Mouse (Mus musculus) cerebellum, adult 2 months (tissue): Measurements from ENCODE around the gene Ctcf. TPM values are rescaled to one million over a fixed set of nuclear protein-coding genes. Genes with fewer than 3 reads are reported as not detected.

Source experiments
- DNase-seq, 2 experiments: peaks; one replicate each; pipeline ENCODE4 v3.0.0; 2021
- H3K27ac ChIP-seq: fragments of 200-500 bp; 2 replicates; pipeline ENCODE4 v1.5.1; 2012; ENCODE audit warnings: low read length, control low read depth, inconsistent platforms; ENCODE audit not compliant: insufficient read depth
- H3K27me3 ChIP-seq: fragments of 200-500 bp; 2 replicates; pipeline ENCODE4 v1.6.1; 2012; ENCODE audit warnings: inconsistent platforms, mild to moderate bottlenecking, low read length, moderate library complexity; ENCODE audit not compliant: control insufficient read depth, insufficient read depth
- H3K4me1 ChIP-seq: fragments of 200-500 bp; 2 replicates; pipeline ENCODE4 v1.6.1; 2011; ENCODE audit warnings: low read length; ENCODE audit not compliant: control insufficient read depth, insufficient read depth
- H3K4me3 ChIP-seq: fragments of 200-500 bp; replicated peaks from 2 replicates; pipeline ENCODE3; 2011; ENCODE audit warnings: mild to moderate bottlenecking, low read depth, low read length, control low read depth; ENCODE audit not compliant: insufficient read depth
- CTCF ChIP-seq: fragments of 200-500 bp; IDR thresholded peaks from 2 replicates; pipeline ENCODE4 v1.5.1; 2011; ENCODE audit warnings: low read depth, mild to moderate bottlenecking, control low read depth, low read length, moderate library complexity, borderline replicate concordance; ENCODE audit not compliant: insufficient read depth
- POLR2A ChIP-seq: fragments of 200-500 bp; IDR thresholded peaks from 2 replicates; pipeline ENCODE4 v1.6.1; 2011; ENCODE audit warnings: low read length, control low read depth, borderline replicate concordance; ENCODE audit not compliant: insufficient read depth
- WGBS: fragments of 180-500 bp; shearing (Covaris S2); methylation state at CpG from one replicate; pipeline ENCODE4 v1.1.7; 2018; 5-methylcytosine and 5-hydroxymethylcytosine counted together
- polyA plus RNA-seq: library from polyadenylated mRNA; depleted of rRNA; stranded (reverse); fragments of >200 nt; gene quantifications from 2 replicates; pipeline ENCODE4 v1.2.3, GENCODE M21; 2012; rRNA removed

The Ctcf gene
- polyA plus RNA-seq, 1 experiment = 41.6 TPM

DNA sequence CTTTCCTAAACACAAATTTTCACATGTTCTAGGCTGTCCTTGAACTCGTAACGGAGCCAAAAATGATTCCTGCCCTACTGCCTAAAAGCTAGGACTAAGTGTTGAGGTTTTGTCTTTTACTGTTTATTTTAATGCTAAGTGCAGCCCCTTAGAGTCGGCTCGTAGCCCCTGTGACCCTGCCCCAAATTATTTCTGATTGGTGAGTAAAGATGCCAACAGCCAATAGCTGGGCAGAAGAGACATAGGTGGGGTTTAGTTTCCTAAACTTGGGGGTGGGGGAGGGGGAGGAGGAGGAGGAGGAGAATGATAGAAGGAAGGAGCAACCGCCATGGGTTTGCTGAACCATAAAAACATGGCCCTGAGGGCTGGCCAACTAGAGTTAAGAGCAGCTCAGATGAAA lies 89.4 kb downstream of the Ctcf start:
- Histone ChIP-seq H3K27me3 (no peaks in the 10 kb centered on the region), H3K4me3 (no peak overlapping the region), H3K27ac (no peak overlapping the region), H3K4me1 (no peaks in the 10 kb centered on the region)
- no peak for DNase-seq
- WGBS = 86% methylated on average over 5 of the region's 5 CpGs
- TF ChIP-seq CTCF (no peak), POLR2A (no peak)

DNA sequence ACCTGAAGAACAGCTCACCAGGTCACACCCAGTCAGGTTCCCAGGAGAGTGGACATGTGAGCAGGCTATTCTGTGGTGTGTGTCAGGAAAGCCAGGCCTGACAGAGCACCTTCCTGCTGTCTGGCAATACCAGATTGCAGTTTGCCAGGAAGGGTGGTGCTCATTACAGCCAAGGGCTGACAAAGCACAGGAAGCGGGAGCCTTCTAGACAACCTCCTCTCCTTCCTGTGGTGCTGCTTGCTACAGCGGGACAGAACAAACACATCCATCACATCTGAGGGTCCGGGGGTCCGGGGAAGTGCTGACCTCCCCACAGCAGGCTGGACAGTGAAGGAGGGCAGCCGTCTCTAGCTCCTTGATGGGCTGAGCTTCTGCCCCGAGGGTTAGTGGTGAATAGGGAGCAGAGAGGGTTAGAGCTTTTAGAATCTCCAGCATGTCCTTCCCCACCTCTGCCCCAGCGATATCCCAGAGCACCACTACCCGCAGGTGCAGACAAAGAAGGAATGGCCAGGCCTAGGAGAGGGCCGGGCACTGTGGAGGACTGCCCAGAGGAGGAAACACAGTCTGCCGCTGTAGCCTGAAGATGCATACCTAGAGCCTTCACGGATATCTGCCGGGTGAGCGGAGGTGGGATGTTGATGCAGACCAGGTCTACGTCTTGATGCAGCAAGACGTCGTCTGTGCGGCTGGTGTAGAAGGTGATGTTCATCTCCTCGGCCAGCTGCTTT lies 91.2 kb downstream of the Ctcf start:
- H3K27me3 ChIP-seq = no peaks in the 10 kb centered on the region
- no peaks in the 10 kb centered on the region for H3K4me1 ChIP-seq
- no peak overlapping the region for H3K4me3 ChIP-seq
- no peak for DNase-seq
- no peak overlapping the region for H3K27ac ChIP-seq
- 91% methylated on average over 18 of the region's 18 CpGs for WGBS
- TF ChIP-seq CTCF = no peak
- TF ChIP-seq POLR2A = no peak

DNA sequence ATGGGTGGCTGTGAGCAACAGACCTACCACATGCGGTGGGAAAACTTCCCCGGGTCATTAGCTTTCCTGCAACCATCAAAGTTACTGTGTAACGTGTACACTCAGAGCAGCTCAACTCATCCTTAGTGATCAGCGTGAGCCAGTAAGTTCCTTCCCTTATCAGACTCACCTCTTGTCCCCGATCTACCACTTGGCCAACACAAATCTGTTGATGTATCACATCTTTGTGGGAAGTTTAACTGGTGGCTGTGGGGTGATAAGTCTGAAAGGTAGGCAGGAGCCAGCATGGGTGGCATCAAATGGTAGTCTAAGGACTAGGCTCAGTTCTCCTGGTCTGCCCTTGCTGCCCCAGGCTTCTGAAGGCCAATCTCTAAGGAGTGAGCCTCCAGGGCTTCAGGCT lies 95.8 kb downstream of the Ctcf start:
- no peak for TF ChIP-seq POLR2A
- TF ChIP-seq CTCF = no peak

More for the DNA sequence above, 95.8 kb downstream of the Ctcf start:
- no peak for DNase-seq
- Histone ChIP-seq H3K27me3 (no peaks in the 10 kb centered on the region), H3K27ac (no peak overlapping the region), H3K4me3 (no peak overlapping the region), H3K4me1 (no peaks in the 10 kb centered on the region)
- WGBS = 95% methylated on average over 5 of the region's 5 CpGs

Other genes with a start within 250 kb of the Ctcf start
- 0.05 TPM in 1 of 2 replicates, not detected in the other for gene Kctd19, start 223.1 kb upstream of the Ctcf start, polyA plus RNA-seq
- gene Lrrc36, start 223.0 kb upstream of the Ctcf start, polyA plus RNA-seq = 0.65 and 1.2 TPM in 2 replicates
- 286 and 297 TPM in 2 replicates for gene Tppp3, start 165.0 kb upstream of the Ctcf start, polyA plus RNA-seq
- 64.7 and 67.9 TPM in 2 replicates for gene Zdhhc1, start 139.7 kb upstream of the Ctcf start, polyA plus RNA-seq
- gene Hsd11b2, start 117.8 kb upstream of the Ctcf start, polyA plus RNA-seq = 0.08 TPM in 1 of 2 replicates, not detected in the other
- gene Atp6v0d1, start 70.5 kb upstream of the Ctcf start, polyA plus RNA-seq = 333 and 336 TPM in 2 replicates
- 33.4 and 35.9 TPM in 2 replicates for gene Ripor1, start 31.3 kb upstream of the Ctcf start, polyA plus RNA-seq
- 0.36 and 1.00 TPM in 2 replicates for gene Agrp, start 825 bp downstream of the Ctcf start, polyA plus RNA-seq
- 69.8 and 72.1 TPM in 2 replicates for gene Carmil2, start 49.7 kb downstream of the Ctcf start, polyA plus RNA-seq
- gene Acd, start 64.5 kb downstream of the Ctcf start, polyA plus RNA-seq = 56.3 and 56.8 TPM in 2 replicates
- gene Pard6a, start 64.6 kb downstream of the Ctcf start, polyA plus RNA-seq = 128 and 137 TPM in 2 replicates
- 0.51 TPM in 2 replicates for gene 4933405L10Rik, start 71.1 kb downstream of the Ctcf start, polyA plus RNA-seq
- gene Enkd1, start 71.6 kb downstream of the Ctcf start, polyA plus RNA-seq = 15.3 and 17.4 TPM in 2 replicates
- 20.7 and 21.4 TPM in 2 replicates for gene Gfod2, start 122.1 kb downstream of the Ctcf start, polyA plus RNA-seq
- gene Ranbp10, start 190.8 kb downstream of the Ctcf start, polyA plus RNA-seq = 30.5 and 32.1 TPM in 2 replicates
- gene Tsnaxip1, start 191.2 kb downstream of the Ctcf start, polyA plus RNA-seq = 0.25 and 0.98 TPM in 2 replicates
- gene Cenpt, start 216.7 kb downstream of the Ctcf start, polyA plus RNA-seq = 27.8 and 30.8 TPM in 2 replicates
- 52.0 and 53.5 TPM in 2 replicates for gene Thap11, start 218.6 kb downstream of the Ctcf start, polyA plus RNA-seq
- gene Nutf2, start 224.0 kb downstream of the Ctcf start, polyA plus RNA-seq = 104 and 111 TPM in 2 replicates
- gene Edc4, start 244.3 kb downstream of the Ctcf start, polyA plus RNA-seq = 75.5 and 81.8 TPM in 2 replicates